Mouse (Mus musculus): Measurements from ENCODE around the gene Wdhd1. TPM values are rescaled to one million over a fixed set of nuclear protein-coding genes. Genes with fewer than 3 reads are reported as not detected.

The Wdhd1 gene
- total and polyA plus RNA-seq, 3 experiments: 37.1 to 81.0 (median 61.4) TPM

GRCm38 (mm10) chr14:47216541-47216940, 60.1 kb downstream of the Wdhd1 start (continued):
- TF ChIP-seq MAFK (IDR thresholded peaks at IDR 0.05; ENCODE audit: insufficient replicate concordance, low read length) (no peak), BHLHE40 (IDR thresholded peaks at IDR 0.05; ENCODE audit: low read depth, low read length) (no peak), TBP (conservative IDR thresholded peaks at IDR 0.05; ENCODE audit: low read depth, low read length) (no peak)

- dilution Hi-C loops (cut with MboI; ENCODE audit: extremely low pct_ligation_motif_present, extremely low pct_unique_long_range_greater_than_20kb, low sequenced_read_pairs): no loop called here
- H3K9ac ChIP-seq (ENCODE audit: insufficient read depth, low read depth): no peak overlapping the region
- no peaks in the 10 kb centered on the region for H3K9me3 ChIP-seq (replicated peaks; ENCODE audit: low read length)
- H3K36me3 ChIP-seq (replicated peaks in 1 of 2; ENCODE audit: control insufficient read depth in 1 of 2, insufficient read depth in 1 of 2, low read length in 1 of 2): no peaks in the 10 kb centered on the region
- H3K4me2 ChIP-seq (ENCODE audit: insufficient read depth, low read depth, poor library complexity, severe bottlenecking): no peak overlapping the region
- H3K79me2 ChIP-seq (replicated peaks; ENCODE audit: control insufficient read depth, extremely low read depth, insufficient read depth, poor library complexity, severe bottlenecking): no peaks in the 10 kb centered on the region
- TF ChIP-seq MYC (IDR thresholded peaks at IDR 0.05; ENCODE audit: low read depth, low read length) (no peak), GABPA (IDR thresholded peaks at IDR 0.05; ENCODE audit: insufficient replicate concordance, low read depth, low read length) (no peak), MAFK (IDR thresholded peaks at IDR 0.05; ENCODE audit: insufficient replicate concordance, low read length) (no peak), ELF1 (IDR thresholded peaks at IDR 0.05; ENCODE audit: low read depth, low read length) (no peak), PAX5 (IDR thresholded peaks at IDR 0.05; ENCODE audit: low read length) (no peak), USF1 (IDR thresholded peaks at IDR 0.05; ENCODE audit: low read depth, low read length) (no peak), TCF12 (IDR thresholded peaks at IDR 0.05; ENCODE audit: low read depth, low read length) (no peak), POLR2A (IDR thresholded peaks at IDR 0.05; ENCODE audit: low read depth, low read length) (no peak), KAT2A (IDR thresholded peaks at IDR 0.05; ENCODE audit: insufficient replicate concordance, low read length) (no peak), ZKSCAN1 (IDR thresholded peaks at IDR 0.05; ENCODE audit: borderline replicate concordance, low read depth, low read length) (no peak), RAD21 (IDR thresholded peaks at IDR 0.05; ENCODE audit: low read depth, low read length) (no peak), MXI1 (IDR thresholded peaks at IDR 0.05; ENCODE audit: low read depth, low read length) (no peak), NELFE (IDR thresholded peaks at IDR 0.05; ENCODE audit: low read depth, low read length) (no peak), ZC3H11A (IDR thresholded peaks at IDR 0.05; ENCODE audit: low read depth, low read length) (no peak), CHD2 (IDR thresholded peaks at IDR 0.05; ENCODE audit: low read length) (no peak), JUN (IDR thresholded peaks at IDR 0.05; ENCODE audit: insufficient read depth, low read depth, low read length) (no peak), CTCF (conservative IDR thresholded peaks at IDR 0.05 in 1 of 2, IDR thresholded peaks at IDR 0.05 in 1 of 2; ENCODE audit: low read depth in 2 of 2, low read length in 2 of 2) (no peak), ZNF384 (IDR thresholded peaks at IDR 0.05; ENCODE audit: low read depth, low read length) (no peak), CHD1 (IDR thresholded peaks at IDR 0.05; ENCODE audit: low read depth, low read length) (no peak)
- no peak overlapping the region for H3K27ac ChIP-seq (ENCODE audit: insufficient read depth, low read depth)
- H3K4me1 ChIP-seq (ENCODE audit: control insufficient read depth in 1 of 2, insufficient read depth in 2 of 2): peaks cover 6 to 16% of the 10 kb centered on the region in 2 experiments
- in situ Hi-C loops (cut with MboI; ENCODE audit: low pct_ligation_motif_present, low pct_unique_long_range_greater_than_20kb, low sequenced_read_pairs): no loop called here
- H3K27me3 ChIP-seq (replicated peaks): no peaks in the 10 kb centered on the region
- H3K4me3 ChIP-seq (replicated peaks in 1 of 3; ENCODE audit: low read depth in 2 of 3, low read length in 2 of 3, poor library complexity in 1 of 3): no peak overlapping the region
- DNase-seq (ENCODE audit: extremely low read depth): no peak
Measured at GRCm38 (mm10) chr14:47214367-47214766, 62.3 kb downstream of the Wdhd1 start.

All from CH12.LX (cell line).